In the genomic region with DNA sequence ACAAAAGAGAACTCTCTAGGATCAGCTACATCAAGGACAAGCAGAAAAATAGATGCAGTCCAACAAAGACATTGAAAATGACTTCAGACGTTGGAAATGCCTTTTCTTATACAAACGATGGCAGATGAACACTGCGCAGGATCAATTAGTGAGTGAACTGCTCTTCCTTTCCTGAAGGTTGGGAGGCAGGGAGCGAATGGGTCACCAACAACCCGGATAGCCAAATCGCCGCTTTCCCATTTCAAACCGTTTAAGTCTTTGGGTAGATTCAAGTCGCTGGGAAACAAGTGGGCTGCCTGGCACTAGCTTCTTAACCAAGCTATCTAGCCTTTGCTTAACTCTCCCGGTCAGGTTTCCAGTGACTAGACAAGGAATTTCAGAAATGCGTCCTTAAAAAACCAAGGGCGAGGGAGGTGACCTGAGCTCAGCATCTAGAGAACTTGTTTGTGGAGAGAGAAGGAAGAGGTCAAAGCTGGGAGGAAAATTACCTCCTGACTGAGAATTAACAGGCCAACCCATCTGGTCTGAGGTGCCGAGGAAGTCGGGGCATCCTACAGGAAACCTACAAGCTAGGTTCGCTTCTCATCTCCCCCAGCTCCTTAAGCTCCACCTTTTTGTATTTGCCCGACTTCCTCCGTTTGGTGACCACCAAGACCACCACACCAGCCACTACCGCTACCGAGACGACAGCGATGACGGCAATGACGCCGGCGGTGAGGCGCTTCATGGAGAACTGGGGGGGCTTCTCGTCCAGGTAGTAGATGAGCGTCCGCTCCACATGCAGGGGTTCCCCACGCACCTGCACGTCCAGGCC, we compare ENCODE assay signal across 8 mouse cellular contexts. TPM values are rescaled to one million over a fixed set of nuclear protein-coding genes. Genes with fewer than 3 reads are reported as not detected.
DNase-seq lines count a peak whose midpoint lies in the region; ATAC-seq and TF ChIP-seq lines count a peak whose summit lies in the region.

No protein-coding gene starts in this region.

- peak overlapping the region; percentile 87 for H3K4me2 ChIP-seq in hindbrain, embryonic 16.5 days (ENCODE audit: low read length)

- H3K27ac ChIP-seq in heart, embryonic 10.5 days = no peak overlapping the region
- H3K27ac ChIP-seq in hindbrain, embryonic 16.5 days (ENCODE audit: low read depth, low read length) = no peak overlapping the region

- peaks cover 17% of the 10 kb centered on the region for H3K4me1 ChIP-seq in heart, embryonic 10.5 days
- H3K4me1 ChIP-seq in hindbrain, embryonic 16.5 days (ENCODE audit: control insufficient read depth, insufficient read depth, low read depth, low read length) = peaks cover 13% of the 10 kb centered on the region

- no peak for DNase-seq in heart, embryonic 10.5 days (ENCODE audit: low spot score)
- no peak for DNase-seq in heart, adult 8-10 months (ENCODE audit: low spot score)
- DNase-seq in brain, embryonic 14.5 days (ENCODE audit: low read depth) = peak; percentile 22
- DNase-seq in cerebellum, postnatal 10 days = no peak
- DNase-seq in spleen, postnatal 14 days (ENCODE audit: low spot score in 2 of 2) = no peak
- no peak for DNase-seq in ovary, postnatal 36 days (ENCODE audit: low spot score)

- H3K4me3 ChIP-seq in heart, embryonic 10.5 days = peak overlapping the region; percentile 61
- peak overlapping the region; percentile 58 for H3K4me3 ChIP-seq in hindbrain, embryonic 16.5 days (ENCODE audit: low read length)

- no peak for TF ChIP-seq CTCF in brain, embryonic 14.5 days (IDR thresholded peaks at IDR 0.05; ENCODE audit: borderline replicate concordance, extremely low read depth, insufficient read depth, insufficient read length)

- ATAC-seq in hindbrain, embryonic 16.5 days = peak; percentile 44; the same call in 1 of the 2 replicates
- peak; percentile 4 for ATAC-seq in megakaryocyte progenitor cell, adult 5-6 weeks (replicated peaks; ENCODE audit: poor library complexity)

- WGBS in heart, embryonic 10.5 days = 7% methylated on average over 31 of the region's 31 CpGs
- 10% methylated on average over 31 of the region's 31 CpGs for WGBS in hindbrain, embryonic 16.5 days

- H3K9me3 ChIP-seq in heart, embryonic 10.5 days = no peaks in the 10 kb centered on the region
- H3K9me3 ChIP-seq in hindbrain, embryonic 16.5 days (ENCODE audit: control insufficient read depth, low read length) = no peaks in the 10 kb centered on the region

- H3K27me3 ChIP-seq in heart, embryonic 10.5 days (ENCODE audit: insufficient read depth, poor library complexity, severe bottlenecking) = peaks cover 66% of the 10 kb centered on the region
- peaks cover 43% of the 10 kb centered on the region for H3K27me3 ChIP-seq in hindbrain, embryonic 16.5 days (replicated peaks; ENCODE audit: control insufficient read depth, insufficient read depth, low read length)

- TF ChIP-seq POLR2A in brain, embryonic 14.5 days (IDR thresholded peaks at IDR 0.05; ENCODE audit: borderline replicate concordance, extremely low read depth, insufficient read depth, insufficient read length, poor library complexity, severe bottlenecking) = no peak

- H3K9ac ChIP-seq in hindbrain, embryonic 16.5 days (ENCODE audit: low read depth, low read length) = peak overlapping the region; percentile 65

- no peaks in the 10 kb centered on the region for H3K36me3 ChIP-seq in heart, embryonic 10.5 days
- no peaks in the 10 kb centered on the region for H3K36me3 ChIP-seq in hindbrain, embryonic 16.5 days (ENCODE audit: control insufficient read depth, insufficient read depth, low read length)

RNA-seq across cellular contexts. Expression of gene Tacstd2, which starts 1.2 kb away (rescaled TPM):
- polyA plus RNA-seq in heart, embryonic 10.5 days (2016; fragmentation: Nextera tagmentation; extraction: Ambion mirVana) = 3.6 and 6.3 TPM in 2 replicates
- total RNA-seq in heart, adult 8-10 months (2022) = under 1 TPM in 1 of 4 experiments, not detected in 3; 0.19 TPM
- 5.2 and 7.1 TPM in 2 replicates for polyA plus RNA-seq in brain, embryonic 14.5 days (2012; rRNA removed)
- polyA plus RNA-seq in hindbrain, embryonic 16.5 days (2015; fragmentation: Nextera tagmentation; extraction: Ambion mirVana) = 2.1 and 2.8 TPM in 2 replicates
- total RNA-seq in megakaryocyte progenitor cell, adult 5-6 weeks (2015) = 15.4 and 17.0 TPM in 2 replicates
- 10.2 and 18.0 TPM in 2 replicates for total RNA-seq in megakaryocyte progenitor cell, adult 5-6 weeks (2017)

RNA-seq across cellular contexts. Expression of gene Il23r, which starts 42.7 kb away (rescaled TPM):
- not detected in 2 replicates for polyA plus RNA-seq in heart, embryonic 10.5 days (2016; fragmentation: Nextera tagmentation; extraction: Ambion mirVana)
- total RNA-seq in heart, adult 8-10 months (2022) = not detected
- polyA plus RNA-seq in brain, embryonic 14.5 days (2012; rRNA removed) = not detected in 2 replicates
- polyA plus RNA-seq in hindbrain, embryonic 16.5 days (2015; fragmentation: Nextera tagmentation; extraction: Ambion mirVana) = not detected in 2 replicates
- not detected in 2 replicates for total RNA-seq in megakaryocyte progenitor cell, adult 5-6 weeks (2015)
- total RNA-seq in megakaryocyte progenitor cell, adult 5-6 weeks (2017) = not detected in 2 replicates
